Mouse (Mus musculus) cerebellum, adult 9-10 months (tissue): ENCODE results near the gene Gm45062.

Experiments
- DNase-seq: peaks from one replicate; pipeline ENCODE4 v3.0.0; 2022

Gm45062 gene

GRCm38 (mm10) chr6:8259004-8259666 is at the start of gene Gm45062, which contains the start of the genes Rpa3 and Umad1:
Gene Gm45062, plus strand, starts transcription at chr6:8259450.
Gene Rpa3, minus strand, starts transcription at chr6:8259173.
Gene Umad1, plus strand, starts transcription at chr6:8259288.
- DNase-seq = peak; percentile 99

GRCm38 (mm10) chr6:8209866-8210186 is 49.4 kb upstream of the Gm45062 start:
- no peak for DNase-seq

- DNase-seq = peak; percentile 23
Measured at GRCm38 (mm10) chr6:8210661-8211060, 48.6 kb upstream of the Gm45062 start.

DNA sequence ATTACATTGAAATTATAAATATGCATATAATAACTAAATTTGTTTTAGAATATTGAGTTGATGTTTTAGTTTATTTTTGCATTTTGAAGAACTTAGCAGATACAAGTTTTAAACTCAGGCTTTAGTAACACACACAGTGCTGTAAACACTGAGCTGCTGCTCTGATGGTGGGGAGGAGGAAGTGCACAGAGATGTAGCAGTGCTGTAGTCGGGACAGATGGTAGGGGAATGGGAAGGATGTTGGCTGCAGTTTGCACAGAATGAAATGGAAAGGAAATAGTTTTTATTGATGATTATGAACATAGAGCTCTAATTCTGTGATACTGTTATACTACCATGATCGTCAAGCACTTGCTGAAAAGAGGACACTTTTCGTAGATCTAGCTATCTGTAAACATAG is 32.2 kb upstream of the Gm45062 start:
- no peak for DNase-seq

DNA sequence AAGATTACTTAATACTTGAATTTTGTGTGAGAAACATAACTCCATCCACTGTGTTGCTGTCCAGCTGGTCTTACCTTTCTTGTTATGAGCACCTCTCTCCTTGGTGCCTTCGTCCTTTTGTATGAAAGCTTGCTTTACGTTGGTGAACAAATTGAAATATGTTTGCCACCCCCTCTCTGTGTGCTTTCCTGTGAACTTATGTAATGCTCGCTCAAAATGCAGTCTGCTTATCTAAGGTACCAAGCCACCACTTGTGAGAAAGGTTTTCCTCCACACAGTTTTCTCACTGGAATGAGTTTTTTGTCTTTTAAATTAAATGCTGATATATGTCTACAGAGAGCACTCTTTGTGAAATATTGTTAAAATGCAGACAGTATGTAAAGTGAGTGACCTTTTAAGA is 30.7 kb upstream of the Gm45062 start:
- DNase-seq = no peak

DNA sequence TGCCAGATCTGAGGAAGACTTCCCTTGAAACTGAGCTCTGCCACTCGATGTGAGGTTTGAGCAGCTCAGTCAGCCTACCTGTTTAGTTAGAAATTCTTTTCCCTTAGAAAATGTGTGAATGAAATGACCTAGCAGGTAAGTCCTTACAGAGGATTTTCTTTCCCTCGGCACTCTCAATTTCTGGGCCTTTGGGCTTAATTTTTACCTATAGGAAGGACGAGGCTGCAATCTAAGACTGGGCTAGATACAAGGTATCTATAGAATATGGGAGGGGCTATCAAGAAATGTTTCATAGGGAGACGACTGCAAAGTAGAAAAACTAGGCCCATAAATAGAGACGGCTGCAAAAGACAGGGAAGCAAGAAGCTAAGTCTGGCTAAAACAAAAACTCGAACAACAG is 934 bp upstream of the Gm45062 start:
- DNase-seq = no peak

- DNase-seq = no peak
Measured at GRCm38 (mm10) chr6:8259667-8260044, 406 bp downstream of the Gm45062 start.

- no peak for DNase-seq
Measured at GRCm38 (mm10) chr6:8271047-8271446, 11.8 kb downstream of the Gm45062 start.

GRCm38 (mm10) chr6:8274387-8275054 is 15.3 kb downstream of the Gm45062 start:
- peak; percentile 59 for DNase-seq

DNA sequence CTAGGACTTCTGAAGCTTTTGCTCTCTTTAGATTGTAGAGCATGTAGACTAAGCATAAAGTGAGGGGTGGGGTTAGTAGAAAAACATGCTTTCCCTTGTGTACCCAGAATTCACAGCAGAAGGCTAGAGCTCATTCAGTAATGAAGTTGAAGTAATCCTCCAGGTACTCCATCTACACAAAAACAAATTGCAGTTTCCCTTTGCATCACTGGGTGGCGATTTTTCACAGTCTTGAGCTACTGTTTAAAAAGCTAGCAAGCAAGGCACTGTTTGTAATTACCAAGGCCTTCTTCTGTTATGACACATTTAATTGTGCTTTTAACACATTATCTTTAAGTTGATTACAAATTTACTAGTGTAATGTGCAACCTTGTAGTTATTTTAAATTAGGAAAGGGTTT is 15.8 kb downstream of the Gm45062 start:
- peak; percentile 90 for DNase-seq

- no peak for DNase-seq
Measured at GRCm38 (mm10) chr6:8276431-8276830, 17.2 kb downstream of the Gm45062 start.

- no peak for DNase-seq
Measured at GRCm38 (mm10) chr6:8278426-8279002, 19.3 kb downstream of the Gm45062 start.

DNA sequence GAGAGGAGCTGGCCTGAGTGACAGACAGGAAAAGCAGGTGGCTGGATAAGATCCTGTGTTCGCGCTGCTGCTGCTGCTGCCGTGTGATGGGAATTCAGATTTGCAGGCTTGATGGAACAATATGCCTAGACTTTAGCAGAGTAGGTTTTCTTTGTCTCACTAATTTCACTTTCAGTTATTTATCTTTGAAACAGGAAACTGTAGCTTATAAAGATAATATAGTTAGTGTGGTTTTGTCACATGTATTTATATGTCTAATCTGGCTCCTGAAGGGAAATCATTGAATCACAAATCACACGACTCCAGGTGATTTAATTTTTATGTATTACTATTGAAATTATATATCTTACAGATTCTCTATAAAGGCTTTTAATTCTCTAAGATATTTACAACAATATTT is 24.0 kb downstream of the Gm45062 start:
- no peak for DNase-seq

- no peak for DNase-seq
Measured at GRCm38 (mm10) chr6:8285401-8285960, 26.2 kb downstream of the Gm45062 start.

GRCm38 (mm10) chr6:8286146-8286545 is 26.9 kb downstream of the Gm45062 start:
- no peak for DNase-seq

GRCm38 (mm10) chr6:8288755-8289580 is 29.7 kb downstream of the Gm45062 start:
- no peak for DNase-seq

- DNase-seq = no peak
Measured at GRCm38 (mm10) chr6:8294048-8294784, 35.0 kb downstream of the Gm45062 start.

DNA sequence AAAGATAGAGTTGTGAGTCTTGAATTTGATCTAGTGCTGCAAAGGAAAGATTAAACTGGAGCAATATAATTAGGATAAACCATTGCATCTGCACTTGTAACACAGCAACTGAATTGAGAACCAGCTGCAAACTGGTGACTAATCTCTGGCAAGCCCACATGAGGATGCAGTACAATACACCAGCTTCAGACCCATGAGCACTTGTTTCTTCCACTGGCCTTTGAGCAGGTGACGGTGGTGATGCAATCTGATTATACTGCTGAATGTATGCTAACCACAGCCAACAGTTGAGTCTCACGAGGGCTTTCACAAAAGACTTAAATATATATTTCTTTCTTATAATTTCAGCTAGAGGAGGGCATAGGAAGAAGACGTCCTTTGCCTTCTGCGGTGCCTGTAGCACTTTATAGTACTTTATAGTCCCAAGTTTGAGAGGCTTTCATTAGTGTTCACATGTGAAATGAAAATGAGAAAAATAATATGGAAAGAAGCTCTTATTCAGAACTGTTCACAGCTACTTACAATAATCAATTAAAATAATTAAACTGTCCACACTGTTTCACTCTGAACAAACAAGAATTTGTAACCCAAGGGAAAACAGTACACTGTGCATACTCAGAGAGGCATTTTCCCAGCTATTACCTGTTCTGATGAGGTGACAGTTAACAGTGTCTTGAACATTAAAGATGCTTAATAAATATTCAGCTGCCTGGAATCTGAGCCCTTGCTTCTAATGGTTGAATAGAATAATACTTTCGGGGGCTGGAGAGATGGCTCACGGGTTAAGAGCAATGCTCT is 40.0 kb downstream of the Gm45062 start:
- no peak for DNase-seq

- no peak for DNase-seq
Measured at GRCm38 (mm10) chr6:8307878-8308775, 48.9 kb downstream of the Gm45062 start.

- DNase-seq = no peak
Measured at GRCm38 (mm10) chr6:8312554-8312953, 53.3 kb downstream of the Gm45062 start.
